Mouse (Mus musculus) lung, postnatal 0 days (tissue): ENCODE results near the gene Rtn2. TPM values are rescaled to one million over a fixed set of nuclear protein-coding genes. Genes with fewer than 3 reads are reported as not detected.
A peak's percentile ranks its signal among the peaks of the same experiment; 100 is the strongest.

Experiments used
- ATAC-seq: fragments of 200-750 bp; cut with Nextera tagmentation; 2 replicates; pipeline ENCODE4 v1.8.0; 2017; ENCODE audit warnings: moderate library complexity
- DNase-seq: peaks from one replicate; pipeline ENCODE4 v3.0.0-alpha.2; 2016; ENCODE audit warnings: low spot score
- H3K27ac ChIP-seq: fragments of 300-500 bp; sonication (generic); 2 replicates; pipeline ENCODE4 v1.5.1; 2014; ENCODE audit warnings: antibody characterized with exemption, mild to moderate bottlenecking, low read length, mixed read lengths
- H3K27me3 ChIP-seq: fragments of 300-500 bp; sonication (generic); replicated peaks from 2 replicates; pipeline ENCODE4 v1.6.1; 2014; ENCODE audit warnings: low read length, mixed read lengths; ENCODE audit not compliant: insufficient read depth
- H3K36me3 ChIP-seq: fragments of 300-500 bp; sonication (generic); 2 replicates; pipeline ENCODE4 v1.6.1; 2014; ENCODE audit warnings: low read length, mixed read lengths; ENCODE audit not compliant: insufficient read depth
- H3K4me1 ChIP-seq: fragments of 300-500 bp; sonication (generic); 2 replicates; pipeline ENCODE4 v1.6.1; 2014; ENCODE audit warnings: antibody characterized with exemption, low read depth, low read length, mixed read lengths; ENCODE audit not compliant: insufficient read depth
- H3K4me2 ChIP-seq: fragments of 300-500 bp; sonication (generic); replicated peaks from 2 replicates; pipeline ENCODE4 v1.6.1; 2014; ENCODE audit warnings: low read depth, mild to moderate bottlenecking, low read length, moderate library complexity, mixed read lengths
- H3K4me3 ChIP-seq: fragments of 300-500 bp; sonication (generic); 2 replicates; pipeline ENCODE4 v1.5.1; 2014; ENCODE audit warnings: low read depth, low read length
- H3K9ac ChIP-seq: fragments of 300-500 bp; sonication (generic); replicated peaks from 2 replicates; pipeline ENCODE4 v1.6.1; 2014; ENCODE audit warnings: low read depth, mild to moderate bottlenecking
- H3K9me3 ChIP-seq: fragments of 300-500 bp; sonication (generic); 2 replicates; pipeline ENCODE4 v1.6.1; 2016; ENCODE audit warnings: low read length, mixed read lengths
- CTCF ChIP-seq: IDR thresholded peaks from 2 replicates; pipeline ENCODE4 v1.5.1; 2016; ENCODE audit warnings: antibody characterized with exemption, mild to moderate bottlenecking
- EP300 ChIP-seq: IDR thresholded peaks from 2 replicates; pipeline ENCODE4 v1.6.1; 2016; ENCODE audit warnings: antibody characterized with exemption, mild to moderate bottlenecking, control low read depth
- WGBS: fragments of 180-500 bp; shearing (Covaris S2); extraction: QIAGEN DNeasy Blood & Tissue Kit; methylation state at CpG from one replicate; pipeline ENCODE4 v1.1.7; 2014; 5-methylcytosine and 5-hydroxymethylcytosine counted together
- polyA plus RNA-seq: library from polyadenylated mRNA; unstranded; fragments of >200 nt; fragmentation: Nextera tagmentation; extraction: Ambion mirVana; gene quantifications from 2 replicates; pipeline ENCODE4 v1.2.1, GENCODE M21; 2015

Gene Rtn2
- polyA plus RNA-seq, 1 experiment from 2014 or later, result 26.6 TPM

DNA sequence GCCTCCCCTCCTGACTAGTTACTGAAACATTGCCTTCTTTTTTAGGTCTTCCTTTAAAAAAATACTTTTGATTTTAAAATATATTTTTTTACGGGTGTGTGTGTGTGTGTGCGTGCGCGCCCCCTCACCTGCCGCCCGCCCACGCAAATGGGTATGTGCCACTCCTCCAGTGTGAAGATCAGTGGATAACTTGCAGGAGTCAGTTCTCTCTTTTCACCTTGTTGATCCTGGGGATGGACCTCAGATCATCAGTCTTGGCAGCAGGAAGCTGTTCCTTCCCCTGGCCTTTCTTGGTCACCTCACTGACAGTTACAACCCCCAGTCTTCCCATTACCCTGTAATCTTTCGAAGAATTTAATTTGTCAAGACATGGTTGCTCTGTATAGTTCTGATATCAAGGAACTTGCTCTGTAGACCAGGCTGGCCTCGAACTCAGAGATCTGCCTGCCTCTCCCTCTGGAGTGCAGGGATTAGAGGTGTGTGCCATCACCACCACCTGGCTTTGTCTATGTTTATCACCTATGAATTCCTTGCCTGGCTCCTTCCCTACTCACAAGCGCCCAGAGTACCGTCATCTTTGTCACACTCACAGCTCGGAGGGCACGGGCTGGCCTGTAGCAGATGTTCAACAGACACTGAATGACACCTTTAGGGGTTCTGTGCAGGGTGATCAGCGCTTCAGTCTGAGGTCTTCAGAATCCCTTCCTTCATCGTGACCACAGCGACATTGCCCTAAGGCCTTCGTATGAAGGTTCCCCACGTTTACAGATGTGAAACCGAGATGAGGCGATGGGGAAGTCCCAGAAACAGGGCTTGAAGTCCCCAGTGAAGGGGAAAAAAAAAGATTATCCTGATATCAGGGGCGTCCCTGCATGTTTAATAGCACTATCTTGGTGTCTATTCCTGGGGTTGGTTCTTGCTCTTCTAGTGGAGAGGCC, 43.1 kb downstream of the Rtn2 start:
- peaks cover 8% of the 10 kb centered on the region for H3K4me1 ChIP-seq
- H3K4me3 ChIP-seq, result peak overlapping the region; percentile 34
- TF ChIP-seq EP300 (no peak), CTCF (no peak)
- H3K9ac ChIP-seq, result no peak overlapping the region
- H3K36me3 ChIP-seq, result no peaks in the 10 kb centered on the region
- ATAC-seq, result no peak
- no peak for DNase-seq
- H3K27ac ChIP-seq, result peak overlapping the region; percentile 91
- H3K4me2 ChIP-seq, result peak overlapping the region; percentile 55; the same call in 1 of the 2 replicates
- WGBS, result 69% methylated on average over 21 of the region's 21 CpGs
- H3K9me3 ChIP-seq, result no peaks in the 10 kb centered on the region
- H3K27me3 ChIP-seq, result no peaks in the 10 kb centered on the region

DNA sequence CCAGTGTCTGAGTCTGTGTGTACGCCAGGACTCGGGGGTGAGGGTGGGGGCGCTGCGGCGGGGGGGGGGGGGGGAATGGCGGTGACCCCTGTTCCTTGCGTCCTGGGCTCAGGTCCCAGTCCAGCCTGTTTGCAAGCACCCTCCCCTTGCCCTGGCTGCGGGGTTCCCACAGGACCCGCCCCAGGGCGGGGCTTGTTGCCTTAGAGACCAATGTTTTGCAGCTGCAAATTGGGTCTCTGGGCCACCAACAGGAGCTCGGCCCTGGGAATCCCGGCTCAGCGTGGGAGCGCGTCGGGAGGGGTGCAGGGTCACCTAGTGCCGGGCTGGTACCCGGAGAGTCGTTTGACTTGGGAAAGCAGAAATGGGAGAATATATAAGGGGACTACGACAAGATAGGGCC, 43.9 kb downstream of the Rtn2 start:
- Histone ChIP-seq H3K9ac (peak overlapping the region; percentile 30), H3K27ac (peak overlapping the region; percentile 91), H3K36me3 (no peaks in the 10 kb centered on the region), H3K4me1 (peaks cover 8% of the 10 kb centered on the region), H3K27me3 (no peaks in the 10 kb centered on the region), H3K4me3 (peak overlapping the region; percentile 34), H3K9me3 (no peaks in the 10 kb centered on the region), H3K4me2 (peak overlapping the region; percentile 55)
- peak; percentile 87 for ATAC-seq
- DNase-seq, result peak; percentile 93
- under 1% methylated on average over 19 of the region's 20 CpGs for WGBS
- TF ChIP-seq EP300 (no peak), CTCF (no peak)

DNA sequence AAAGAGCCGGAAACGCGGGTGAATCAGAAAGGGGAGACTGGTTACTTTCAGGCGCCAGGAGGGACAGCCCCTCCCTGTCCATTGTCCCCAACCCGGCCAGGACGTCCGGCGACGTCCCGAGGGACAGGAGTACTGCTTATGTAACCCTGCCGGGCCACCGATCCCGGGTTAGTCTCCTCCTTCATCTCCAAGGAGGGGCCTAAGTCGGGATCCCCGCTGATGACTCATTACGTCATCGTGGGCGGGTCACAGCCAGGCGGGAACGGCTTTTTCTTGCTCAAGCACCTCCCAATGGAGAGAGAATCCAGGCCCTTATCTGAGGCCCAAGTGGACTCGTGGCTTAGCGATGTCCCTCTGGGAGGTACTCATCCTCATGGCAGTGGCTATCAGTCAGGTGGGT, 44.7 kb downstream of the Rtn2 start:
- peak overlapping the region; percentile 55 for H3K4me2 ChIP-seq
- peak; percentile 93 for ATAC-seq
- no peaks in the 10 kb centered on the region for H3K9me3 ChIP-seq
- peak overlapping the region; percentile 34 for H3K4me3 ChIP-seq
- peak overlapping the region; percentile 91 for H3K27ac ChIP-seq
- H3K27me3 ChIP-seq, result no peaks in the 10 kb centered on the region
- H3K36me3 ChIP-seq, result no peaks in the 10 kb centered on the region
- peak overlapping the region; percentile 30; the same call in 1 of the 2 replicates for H3K9ac ChIP-seq
- TF ChIP-seq EP300, result peak; percentile 22; the same call in 1 of the 2 replicates
- TF ChIP-seq CTCF, result no peak; the same call in 1 of the 2 replicates
- peaks cover 8% of the 10 kb centered on the region for H3K4me1 ChIP-seq
- peak; percentile 98 for DNase-seq
- under 1% methylated on average over 22 of the region's 22 CpGs for WGBS

DNA sequence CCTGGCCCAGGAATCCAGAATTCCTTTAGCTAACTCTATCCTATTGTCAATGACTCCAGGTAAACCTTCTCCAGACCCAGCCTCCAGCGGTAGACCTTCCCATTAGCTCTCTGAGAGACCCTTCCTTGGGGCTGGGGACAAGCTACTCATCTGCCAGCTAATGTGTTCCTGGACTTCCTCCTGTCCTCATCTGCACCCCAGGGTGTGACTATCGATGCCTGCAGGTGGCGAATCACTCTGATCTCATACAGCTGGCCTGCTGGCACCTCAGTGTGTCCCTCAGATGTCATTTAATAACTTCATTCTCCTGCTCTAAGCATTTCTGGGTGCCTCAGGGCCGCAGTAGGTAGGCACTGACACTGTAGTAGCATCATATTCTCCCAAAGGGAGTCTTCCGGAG, 45.4 kb downstream of the Rtn2 start:
- WGBS, result 86% methylated on average over 5 of the region's 5 CpGs
- Histone ChIP-seq H3K4me1 (peaks cover 8% of the 10 kb centered on the region), H3K27ac (no peak overlapping the region), H3K4me3 (no peak overlapping the region), H3K9ac (no peak overlapping the region), H3K27me3 (no peaks in the 10 kb centered on the region), H3K4me2 (peak overlapping the region; percentile 55; the same call in 1 of the 2 replicates), H3K9me3 (no peaks in the 10 kb centered on the region), H3K36me3 (no peaks in the 10 kb centered on the region)
- no peak for ATAC-seq
- TF ChIP-seq EP300 (no peak), CTCF (no peak)
- DNase-seq, result no peak

DNA sequence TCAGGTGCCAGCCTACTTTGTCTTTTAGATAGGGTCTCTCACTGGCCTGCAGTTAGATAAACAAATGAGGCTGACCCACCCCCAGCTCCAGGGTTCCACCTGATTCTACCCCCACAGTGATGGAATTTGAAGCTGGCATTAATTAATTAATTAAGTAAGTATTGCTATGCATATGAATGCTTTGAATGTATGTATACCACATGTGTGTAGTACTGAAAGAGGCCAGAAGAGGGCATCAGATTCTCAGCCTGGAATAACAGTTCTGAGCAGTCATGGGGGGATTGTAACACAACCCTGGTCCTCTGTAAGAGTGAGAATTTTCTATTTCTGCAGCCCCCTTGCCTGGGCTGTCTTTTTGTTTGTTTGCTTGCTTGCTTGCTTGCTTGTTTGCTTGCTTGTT, 46.0 kb downstream of the Rtn2 start:
- Histone ChIP-seq H3K4me3 (no peak overlapping the region), H3K9me3 (no peaks in the 10 kb centered on the region), H3K9ac (no peak overlapping the region), H3K27me3 (no peaks in the 10 kb centered on the region), H3K4me2 (no peak overlapping the region), H3K36me3 (no peaks in the 10 kb centered on the region), H3K27ac (no peak overlapping the region), H3K4me1 (peaks cover 8% of the 10 kb centered on the region)
- no peak for ATAC-seq
- TF ChIP-seq CTCF (peak; percentile 48), EP300 (no peak)
- DNase-seq, result no peak

DNA sequence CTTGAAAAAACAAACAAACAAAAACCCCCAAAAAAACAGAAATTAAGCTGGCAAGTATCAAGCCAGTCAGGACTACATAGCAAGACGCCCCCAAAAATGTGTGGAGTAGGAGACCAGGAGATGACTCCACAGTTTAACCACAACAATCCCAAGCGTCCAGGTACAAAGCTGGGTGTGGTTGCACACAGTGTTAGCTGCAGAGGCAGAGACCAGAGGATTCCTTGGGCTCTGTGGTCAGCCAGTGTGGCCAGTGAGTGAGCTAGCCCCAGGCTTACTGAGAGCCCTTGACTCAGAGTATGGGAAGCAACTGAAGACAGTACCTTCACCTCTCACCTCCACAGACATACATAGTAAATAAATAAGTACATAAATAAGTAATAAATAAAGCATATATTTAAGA, 49.5 kb downstream of the Rtn2 start:
- Histone ChIP-seq H3K4me2 (no peak overlapping the region), H3K9ac (no peak overlapping the region)

More for the DNA sequence above, 49.5 kb downstream of the Rtn2 start:
- Histone ChIP-seq H3K4me1 (no peaks in the 10 kb centered on the region; the same call in 1 of the 2 replicates), H3K27ac (no peak overlapping the region), H3K36me3 (no peaks in the 10 kb centered on the region), H3K4me3 (no peak overlapping the region), H3K27me3 (no peaks in the 10 kb centered on the region), H3K9me3 (no peaks in the 10 kb centered on the region)
- TF ChIP-seq EP300 (no peak), CTCF (no peak)
- WGBS, result 64% methylated on average over 2 of the region's 2 CpGs
- DNase-seq (no peak), ATAC-seq (no peak)
